Mouse (Mus musculus) small intestine, adult 2 months (tissue): ENCODE data around the gene Cxcr5.

Experiments used
- CTCF ChIP-seq: fragments of 200-500 bp; IDR thresholded peaks from 2 replicates; pipeline ENCODE4 v1.5.1; 2012; ENCODE audit warnings: low read depth, mild to moderate bottlenecking, control low read depth, inconsistent platforms, low read length, moderate library complexity, mixed read lengths; ENCODE audit not compliant: insufficient replicate concordance, insufficient read length; ENCODE audit errors: extremely low read depth
- POLR2A ChIP-seq: fragments of 200-500 bp; IDR thresholded peaks from 2 replicates; pipeline ENCODE4 v1.6.1; 2012; ENCODE audit warnings: low read depth, mild to moderate bottlenecking, control low read depth, inconsistent platforms, low read length, moderate library complexity

DNA sequence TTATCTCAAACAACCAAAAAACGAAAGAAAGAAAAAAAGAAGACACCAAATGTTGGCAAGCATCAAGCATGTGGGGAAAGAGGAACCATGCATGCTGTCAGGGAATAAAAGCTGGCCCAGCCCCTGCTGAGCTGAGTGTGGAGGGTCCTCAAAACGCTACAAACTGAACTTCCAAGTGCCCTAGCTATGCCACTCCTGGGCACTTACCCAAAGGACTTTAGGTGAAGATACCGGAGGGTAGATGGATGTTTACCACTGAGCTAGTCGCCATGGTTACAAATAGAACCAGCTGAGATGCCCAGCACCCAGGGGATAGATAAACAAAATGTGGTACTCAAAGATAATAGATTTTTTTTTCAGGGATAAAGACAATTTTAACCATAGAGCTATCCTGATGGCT is at the start of gene Cxcr5:
- TF ChIP-seq POLR2A (no peak), CTCF (no peak)
